Mouse (Mus musculus) urinary bladder, postnatal 4 days (tissue): ENCODE measurements around the gene 4930451I11Rik.

ENCODE experiments used
- DNase-seq, 2 experiments: peaks; one replicate each; pipeline ENCODE4 v3.0.0; 2021 to 2022; ENCODE audit warnings: low spot score in 2 of 2

The 4930451I11Rik gene

GRCm38 (mm10) chr7:126799468-126800268, 31.8 kb downstream of the 4930451I11Rik start:
- no peak for DNase-seq

GRCm38 (mm10) chr7:126799050-126799467, 32.4 kb downstream of the 4930451I11Rik start:
- peak; percentile 96 to 97 for DNase-seq

- DNase-seq, result no peak
Observed at GRCm38 (mm10) chr7:126798127-126799049, 33.1 kb downstream of the 4930451I11Rik start.

- no peak for DNase-seq
Observed at GRCm38 (mm10) chr7:126797411-126798126, 33.9 kb downstream of the 4930451I11Rik start, which contains the start of gene Fam57b. Gene Fam57b (plus strand): TSS chr7:126797668.

GRCm38 (mm10) chr7:126796350-126796932, 35.0 kb downstream of the 4930451I11Rik start:
- no peak for DNase-seq

- DNase-seq, result no peak
Observed at GRCm38 (mm10) chr7:126795387-126796317, 35.8 kb downstream of the 4930451I11Rik start.

- DNase-seq, result no peak
Observed at GRCm38 (mm10) chr7:126794271-126794605, 37.2 kb downstream of the 4930451I11Rik start.

- no peak for DNase-seq
Observed at GRCm38 (mm10) chr7:126793456-126794270, 37.8 kb downstream of the 4930451I11Rik start.

GRCm38 (mm10) chr7:126792721-126793443, 38.6 kb downstream of the 4930451I11Rik start:
- no peak for DNase-seq

- DNase-seq, result peak; percentile 95 to 98
Observed at GRCm38 (mm10) chr7:126791851-126792720, 39.4 kb downstream of the 4930451I11Rik start, which contains the start of gene Ppp4c. Gene Ppp4c (minus strand): TSS chr7:126792496.

- DNase-seq, result no peak
Observed at GRCm38 (mm10) chr7:126789141-126789540, 42.3 kb downstream of the 4930451I11Rik start.

- no peak for DNase-seq
Observed at GRCm38 (mm10) chr7:126786142-126786541, 45.3 kb downstream of the 4930451I11Rik start.

GRCm38 (mm10) chr7:126785056-126785455, 46.4 kb downstream of the 4930451I11Rik start:
- no peak for DNase-seq

GRCm38 (mm10) chr7:126784469-126784868, 47.0 kb downstream of the 4930451I11Rik start:
- DNase-seq, result no peak

GRCm38 (mm10) chr7:126782693-126783092, 48.7 kb downstream of the 4930451I11Rik start:
- no peak for DNase-seq

- DNase-seq, result no peak
Observed at GRCm38 (mm10) chr7:126781661-126782370, 49.6 kb downstream of the 4930451I11Rik start.
